Mouse (Mus musculus) testis, adult 2 months (tissue): ENCODE measurements at regions not wholly inside any gene's neighbourhood (a gene's known extent, or its start where the extent isn't known, plus 50 kb on each side); places are given as distances from the start of the nearest gene placed in this dataset.

Experiments used
- CTCF ChIP-seq: fragments of 200-500 bp; IDR thresholded peaks from 2 replicates; pipeline ENCODE4 v1.5.1; 2012; ENCODE audit warnings: low read depth, mild to moderate bottlenecking, inconsistent platforms, low read length, moderate library complexity; ENCODE audit not compliant: control insufficient read depth, insufficient read depth, insufficient replicate concordance
- POLR2A ChIP-seq: fragments of 200-500 bp; IDR thresholded peaks from 2 replicates; pipeline ENCODE4 v1.6.1; 2012; ENCODE audit warnings: low read depth, mild to moderate bottlenecking, inconsistent platforms, low read length, moderate library complexity; ENCODE audit not compliant: control insufficient read depth

DNA sequence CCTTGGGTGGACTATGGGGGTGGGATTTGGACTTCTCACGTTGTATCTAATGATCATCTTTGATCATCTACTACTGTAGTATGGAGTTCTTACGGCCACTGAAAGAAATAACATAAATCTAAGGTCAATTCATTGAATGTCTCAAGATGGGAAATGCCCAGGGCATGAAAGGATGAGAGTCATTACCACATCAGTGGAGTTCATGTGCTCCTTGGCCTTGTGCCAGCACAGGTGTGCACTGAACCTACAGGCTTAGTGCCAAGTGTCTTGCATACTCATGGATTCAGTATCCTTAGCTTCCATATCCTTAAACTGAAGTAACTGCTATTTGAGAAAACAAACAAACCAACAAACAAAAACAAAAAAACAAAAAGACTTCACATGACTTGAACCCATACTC is 179.1 kb downstream of the Hao1 start:
- TF ChIP-seq POLR2A, result no peak
- no peak for TF ChIP-seq CTCF
